Mouse (Mus musculus) E14TG2a.4 (cell line): ENCODE data around the gene Akap8l.

ENCODE experiments used
- CTCF ChIP-seq: conservative IDR thresholded peaks from 2 replicates; pipeline ENCODE4 v1.5.1; 2014; ENCODE audit warnings: low read length
- NANOG ChIP-seq: IDR thresholded peaks from 2 replicates; pipeline ENCODE4 v1.6.1; 2014; ENCODE audit warnings: borderline replicate concordance, low read length, mixed read lengths
- POU5F1 ChIP-seq: IDR thresholded peaks from 2 replicates; pipeline ENCODE4 v1.6.1; 2014; ENCODE audit warnings: low read length, borderline replicate concordance

GRCm38 (mm10) chr17:32356281-32356680 is 5.9 kb upstream of the Akap8l start:
- TF ChIP-seq CTCF (no peak), NANOG (no peak), POU5F1 (no peak)
